Mouse (Mus musculus): ENCODE measurements around the gene Gm43302. TPM values are rescaled to one million over a fixed set of nuclear protein-coding genes. Genes with fewer than 3 reads are reported as not detected.

Gene Gm43302
- polyA plus RNA-seq, 1 experiment from 2014 or later: not detected

DNA sequence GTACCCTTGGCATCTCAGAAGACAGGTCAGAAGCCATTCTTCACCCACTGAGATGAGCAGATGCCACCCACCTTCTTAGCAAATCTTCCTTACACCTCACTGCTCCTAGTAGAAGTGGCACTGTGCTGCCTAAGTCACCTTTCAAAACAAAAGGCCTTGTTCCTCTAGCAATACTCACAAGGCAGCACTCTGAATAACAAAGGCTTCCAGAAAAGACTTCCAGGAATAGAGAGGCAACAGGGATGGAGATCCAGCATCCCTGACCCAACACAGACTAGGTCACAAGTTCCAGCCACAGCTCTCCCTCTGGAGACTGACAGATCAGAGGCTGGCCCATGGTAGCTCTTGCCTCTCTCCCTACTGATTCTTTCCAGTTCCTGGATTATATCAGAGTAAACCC lies 112.0 kb downstream of the Gm43302 start:
- no peak for ATAC-seq (ENCODE audit: low FRiP score)
- Histone ChIP-seq H3K4me2 (no peak overlapping the region), H3K4me1 (no peaks in the 10 kb centered on the region), H3K27ac (no peak overlapping the region), H3K4me3 (replicated peaks) (no peak overlapping the region), H3K36me3 (replicated peaks) (no peaks in the 10 kb centered on the region), H3K9me3 (no peaks in the 10 kb centered on the region), H3K27me3 (no peaks in the 10 kb centered on the region), H3K9ac (no peak overlapping the region)

Other genes with a start within 250 kb of the Gm43302 start
- gene Gbp9, start 154.2 kb downstream of the Gm43302 start, polyA plus RNA-seq (2016; fragmentation: Nextera tagmentation; extraction: Ambion mirVana): 0.37 and 0.59 TPM in 2 replicates
- 0.22 and 0.44 TPM in 2 replicates for gene Gbp8, start 154.2 kb downstream of the Gm43302 start, polyA plus RNA-seq (2016; fragmentation: Nextera tagmentation; extraction: Ambion mirVana)
- 0.19 and 0.20 TPM in 2 replicates for gene Gbp4, start 154.1 kb downstream of the Gm43302 start, polyA plus RNA-seq (2016; fragmentation: Nextera tagmentation; extraction: Ambion mirVana)
- gene Gbp10, start 54.2 kb downstream of the Gm43302 start, polyA plus RNA-seq (2016; fragmentation: Nextera tagmentation; extraction: Ambion mirVana): not detected in 2 replicates
- gene Gbp6, start within 50 bp of the Gm43302 start, polyA plus RNA-seq (2016; fragmentation: Nextera tagmentation; extraction: Ambion mirVana): 0.58 and 0.93 TPM in 2 replicates
- gene Lrrc8b, start 122.1 kb upstream of the Gm43302 start, polyA plus RNA-seq (2016; fragmentation: Nextera tagmentation; extraction: Ambion mirVana): 11.9 and 13.5 TPM in 2 replicates
- 10.9 and 13.1 TPM in 2 replicates for gene Lrrc8c, start 225.7 kb upstream of the Gm43302 start, polyA plus RNA-seq (2016; fragmentation: Nextera tagmentation; extraction: Ambion mirVana)